Mouse (Mus musculus) cerebellum, adult 11-12 months (tissue): ENCODE measurements around the gene Hhip.

ENCODE experiments used
- DNase-seq: peaks from one replicate; pipeline ENCODE4 v3.0.0; 2022

Hhip gene

GRCm38 (mm10) chr8:80057198-80058174 lies at the start of gene Hhip:
Gene Hhip (minus strand): TSS chr8:80058006.
- no peak for DNase-seq

GRCm38 (mm10) chr8:80087021-80087420 lies 29.2 kb upstream of the Hhip start:
- DNase-seq = no peak

- no peak for DNase-seq
These were observed 387 bp upstream of the Hhip start for GRCm38 (mm10) chr8:80058193-80058592.

GRCm38 (mm10) chr8:80056331-80057070 lies 1.3 kb downstream of the Hhip start:
- DNase-seq = no peak

- no peak for DNase-seq
These were observed 2.0 kb downstream of the Hhip start for GRCm38 (mm10) chr8:80055777-80056176.

- no peak for DNase-seq
These were observed 2.7 kb downstream of the Hhip start for GRCm38 (mm10) chr8:80055094-80055493.

GRCm38 (mm10) chr8:80054216-80054615 lies 3.6 kb downstream of the Hhip start:
- no peak for DNase-seq

- DNase-seq = no peak
These were observed 5.0 kb downstream of the Hhip start for GRCm38 (mm10) chr8:80052838-80053237.

- no peak for DNase-seq
These were observed 6.3 kb downstream of the Hhip start for GRCm38 (mm10) chr8:80051494-80051893.

- no peak for DNase-seq
These were observed 8.4 kb downstream of the Hhip start for GRCm38 (mm10) chr8:80049256-80050005.

GRCm38 (mm10) chr8:80048256-80048655 lies 9.6 kb downstream of the Hhip start:
- DNase-seq = no peak

GRCm38 (mm10) chr8:80037644-80038253 lies 20.1 kb downstream of the Hhip start:
- no peak for DNase-seq

GRCm38 (mm10) chr8:80032604-80033003 lies 25.2 kb downstream of the Hhip start:
- DNase-seq = no peak

GRCm38 (mm10) chr8:80031330-80032293 lies 26.2 kb downstream of the Hhip start:
- no peak for DNase-seq

GRCm38 (mm10) chr8:80029631-80030030 lies 28.2 kb downstream of the Hhip start:
- no peak for DNase-seq

GRCm38 (mm10) chr8:80020469-80020868 lies 37.3 kb downstream of the Hhip start:
- no peak for DNase-seq

- no peak for DNase-seq
These were observed 42.0 kb downstream of the Hhip start for GRCm38 (mm10) chr8:80015818-80016217.

GRCm38 (mm10) chr8:80004421-80004820 lies 53.4 kb downstream of the Hhip start:
- DNase-seq = peak; percentile 3

- DNase-seq = no peak
These were observed 55.5 kb downstream of the Hhip start for GRCm38 (mm10) chr8:80002313-80002712.

- DNase-seq = no peak
These were observed 62.7 kb downstream of the Hhip start for GRCm38 (mm10) chr8:79995075-79995474.

- no peak for DNase-seq
These were observed 64.3 kb downstream of the Hhip start for GRCm38 (mm10) chr8:79993507-79993906.
